Mouse (Mus musculus) brain, embryonic 14.5 days (tissue): Measurements from ENCODE around the gene C2.

Source experiments
- CTCF ChIP-seq: fragments of 200-500 bp; IDR thresholded peaks from 2 replicates; pipeline ENCODE4 v1.5.1; 2012; ENCODE audit warnings: inconsistent platforms, mild to moderate bottlenecking, moderate library complexity, borderline replicate concordance; ENCODE audit not compliant: insufficient read depth, insufficient read length; ENCODE audit errors: extremely low read depth
- POLR2A ChIP-seq: fragments of 200-500 bp; IDR thresholded peaks from 2 replicates; pipeline ENCODE4 v1.6.1; 2012; ENCODE audit warnings: mild to moderate bottlenecking, inconsistent platforms, borderline replicate concordance; ENCODE audit not compliant: poor library complexity, insufficient read depth, insufficient read length, severe bottlenecking; ENCODE audit errors: extremely low read depth

- TF ChIP-seq CTCF = no peak
- TF ChIP-seq POLR2A = no peak
Measured at GRCm38 (mm10) chr17:34862416-34863081, 35.5 kb downstream of the C2 start, which contains the start of gene Cfb.
